Mouse (Mus musculus) heart, postnatal 10 days (tissue): ENCODE measurements at regions not wholly inside any gene's neighbourhood (a gene's known extent, or its start where the extent isn't known, plus 50 kb on each side); places are given as distances from the start of the nearest gene placed in this dataset.

ENCODE experiments used
- DNase-seq, 2 experiments: peaks; one replicate each; pipeline ENCODE4 v3.0.0; 2021
- intact Hi-C: fragments of 180-260 bp; cut with DNase I; formaldehyde crosslinking; loops from one replicate; pipeline ENCODE4 v1.15.1; 2025

DNA sequence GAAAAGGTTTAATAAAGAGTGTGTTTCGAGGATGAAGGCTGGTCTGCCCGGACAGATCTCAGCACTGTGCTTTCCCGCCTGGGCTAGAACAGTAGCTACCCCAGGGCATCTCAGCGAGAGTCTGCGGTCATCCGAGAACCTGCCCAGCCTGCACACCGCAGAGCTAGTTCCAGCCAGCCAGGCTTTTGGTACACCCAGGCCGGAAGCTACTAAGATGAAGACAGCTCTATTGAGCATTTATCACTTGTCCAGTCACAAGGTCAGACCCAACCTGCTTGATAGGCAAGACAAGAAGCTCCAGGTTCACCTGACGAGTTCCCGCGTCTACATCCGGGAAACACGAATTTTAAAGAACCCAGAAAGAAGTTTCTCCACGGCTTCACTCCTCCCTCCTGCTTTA is 72.8 kb upstream of the Cnot2 start:
- no peak for DNase-seq
- intact Hi-C loops = no loop called here

GRCm38 (mm10) chr10:116653511-116653945 is 72.2 kb upstream of the Cnot2 start:
- intact Hi-C loops = no loop called here
- DNase-seq = no peak

DNA sequence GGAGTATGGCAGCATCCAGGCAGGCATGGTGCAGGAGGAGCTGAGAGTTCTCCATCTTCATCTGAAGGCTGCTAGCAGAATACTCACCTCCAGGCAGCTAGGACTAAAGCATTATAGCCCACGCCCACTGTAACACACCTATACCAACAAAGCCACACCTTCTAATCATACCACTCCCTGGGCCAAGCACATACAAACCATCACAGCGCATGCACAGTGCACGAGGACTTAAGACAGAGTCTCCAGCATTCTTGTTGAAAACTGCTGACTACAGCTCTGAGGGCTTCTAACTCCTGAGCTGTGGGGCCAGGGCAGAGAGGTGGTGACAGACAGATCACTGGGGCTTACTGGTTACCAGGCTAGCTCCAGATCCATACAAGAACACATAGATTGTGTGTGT is 68.0 kb upstream of the Cnot2 start:
- no peak for DNase-seq
- intact Hi-C loops = no loop called here

DNA sequence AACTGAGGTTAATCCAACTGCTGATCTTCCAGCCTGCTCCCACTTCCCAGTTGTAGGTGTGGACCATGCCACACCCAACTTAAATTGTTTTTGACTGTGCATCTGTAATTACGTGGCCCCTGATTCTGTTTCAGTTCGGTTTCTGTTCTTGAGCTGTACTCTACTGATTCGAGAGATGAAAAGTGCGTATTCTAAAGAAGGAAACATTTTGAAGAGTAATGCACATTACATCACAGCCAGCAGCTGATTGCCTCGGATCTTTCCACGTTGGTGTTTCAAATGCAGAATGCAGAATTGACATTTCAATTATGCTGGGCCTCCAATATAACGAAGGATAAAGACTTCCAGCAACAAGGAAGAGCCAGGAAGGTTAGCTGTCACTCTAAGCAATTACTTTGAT is 64.7 kb upstream of the Cnot2 start:
- DNase-seq = no peak
- intact Hi-C loops = no loop called here

DNA sequence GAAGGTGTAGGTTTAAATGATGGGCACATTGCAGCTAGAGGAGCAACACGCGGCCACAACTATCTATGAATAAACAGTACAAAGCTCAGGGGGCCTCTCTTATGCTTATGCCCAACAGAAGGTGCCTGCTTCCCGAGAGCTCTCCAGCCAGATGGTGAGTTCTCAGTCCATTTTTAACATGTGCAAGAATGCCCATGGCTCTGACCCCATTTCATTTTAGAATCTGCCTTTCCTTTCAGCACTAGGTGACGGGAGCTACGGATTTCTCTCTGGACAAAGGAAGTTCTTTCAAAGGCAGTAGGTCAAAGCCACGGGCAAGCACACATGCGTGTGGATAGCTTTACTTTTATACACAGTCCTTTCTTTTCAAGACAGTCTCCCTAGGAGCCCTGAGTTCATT is 64.3 kb upstream of the Cnot2 start:
- DNase-seq = no peak
- intact Hi-C loops = no loop called here

GRCm38 (mm10) chr10:116645108-116645507 is 63.8 kb upstream of the Cnot2 start:
- DNase-seq = no peak
- intact Hi-C loops = no loop called here
